Mouse (Mus musculus) E14TG2a.4 (cell line): ENCODE measurements around the gene Lmnb2.

Source experiments
- H3K27me3 ChIP-seq: 2 replicates; pipeline ENCODE4 v1.6.1; 2014; ENCODE audit warnings: low read length, control low read depth; ENCODE audit not compliant: insufficient read depth
- H3K36me3 ChIP-seq: 2 replicates; pipeline ENCODE4 v1.6.1; 2014; ENCODE audit warnings: low read length, control low read depth; ENCODE audit not compliant: insufficient read depth
- H3K4me1 ChIP-seq: replicated peaks from 2 replicates; pipeline ENCODE4 v1.6.1; 2014; ENCODE audit warnings: low read depth, low read length, control low read depth
- H3K4me3 ChIP-seq: replicated peaks from 2 replicates; pipeline ENCODE4 v1.5.1; 2014; ENCODE audit warnings: mild to moderate bottlenecking, low read length
- H3K9me3 ChIP-seq: 2 replicates; pipeline ENCODE4 v1.6.1; 2014; ENCODE audit warnings: low read length, control low read depth
- CTCF ChIP-seq: conservative IDR thresholded peaks from 2 replicates; pipeline ENCODE4 v1.5.1; 2014; ENCODE audit warnings: low read length
- NANOG ChIP-seq: IDR thresholded peaks from 2 replicates; pipeline ENCODE4 v1.6.1; 2014; ENCODE audit warnings: borderline replicate concordance, low read length, mixed read lengths
- POU5F1 ChIP-seq: IDR thresholded peaks from 2 replicates; pipeline ENCODE4 v1.6.1; 2014; ENCODE audit warnings: low read length, borderline replicate concordance

Gene Lmnb2

DNA sequence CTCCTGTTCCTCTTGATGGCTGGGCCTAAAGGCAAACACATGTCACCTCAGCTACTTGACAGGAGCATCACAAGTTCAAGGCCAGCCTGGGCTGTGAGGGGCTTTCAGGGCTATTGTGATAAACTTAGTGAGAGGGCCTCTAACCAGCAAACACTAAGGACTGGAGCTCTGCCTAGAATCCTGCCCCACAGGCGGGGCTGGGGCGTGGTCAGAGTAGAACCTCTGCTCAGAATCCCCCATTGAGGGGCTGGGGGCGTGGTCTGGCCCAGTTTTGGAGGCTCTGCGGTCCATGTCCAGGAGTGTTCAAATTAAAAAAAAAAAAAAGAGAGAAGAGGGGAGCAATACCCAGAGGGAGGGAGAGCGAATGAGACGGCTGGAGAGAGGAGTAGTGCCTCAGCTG lies 22.3 kb downstream of the Lmnb2 start:
- H3K4me1 ChIP-seq: peaks cover 54% of the 10 kb centered on the region
- peaks cover 9% of the 10 kb centered on the region for H3K9me3 ChIP-seq
- H3K4me3 ChIP-seq: no peak overlapping the region
- peaks cover 22% of the 10 kb centered on the region for H3K36me3 ChIP-seq
- peaks cover 4% of the 10 kb centered on the region for H3K27me3 ChIP-seq
- TF ChIP-seq NANOG (no peak), CTCF (no peak), POU5F1 (no peak)

DNA sequence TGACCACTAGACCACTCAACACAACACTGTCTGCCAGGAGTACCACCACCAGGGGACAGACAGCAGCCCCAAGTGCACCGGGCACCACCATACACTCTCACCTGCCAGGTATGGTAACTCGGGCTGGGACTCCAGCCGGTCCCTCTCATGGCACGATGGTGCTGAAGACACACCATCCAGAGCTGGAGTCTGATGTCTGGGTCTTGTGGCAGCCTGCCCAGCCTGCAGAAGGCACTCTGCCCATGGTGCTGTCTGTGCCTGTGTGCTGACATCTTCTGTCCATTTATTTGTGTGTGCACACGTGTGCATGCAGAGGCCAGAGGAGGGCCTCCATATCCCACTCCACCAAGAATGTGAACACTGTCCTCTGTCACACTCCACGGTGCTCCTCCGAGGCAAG lies 22.9 kb downstream of the Lmnb2 start:
- H3K27me3 ChIP-seq: peaks cover 10% of the 10 kb centered on the region
- no peak overlapping the region for H3K4me3 ChIP-seq
- peaks cover 22% of the 10 kb centered on the region for H3K36me3 ChIP-seq
- peaks cover 9% of the 10 kb centered on the region for H3K9me3 ChIP-seq
- no peak for TF ChIP-seq NANOG
- no peak for TF ChIP-seq CTCF
- no peak for TF ChIP-seq POU5F1
- peaks cover 59% of the 10 kb centered on the region for H3K4me1 ChIP-seq

DNA sequence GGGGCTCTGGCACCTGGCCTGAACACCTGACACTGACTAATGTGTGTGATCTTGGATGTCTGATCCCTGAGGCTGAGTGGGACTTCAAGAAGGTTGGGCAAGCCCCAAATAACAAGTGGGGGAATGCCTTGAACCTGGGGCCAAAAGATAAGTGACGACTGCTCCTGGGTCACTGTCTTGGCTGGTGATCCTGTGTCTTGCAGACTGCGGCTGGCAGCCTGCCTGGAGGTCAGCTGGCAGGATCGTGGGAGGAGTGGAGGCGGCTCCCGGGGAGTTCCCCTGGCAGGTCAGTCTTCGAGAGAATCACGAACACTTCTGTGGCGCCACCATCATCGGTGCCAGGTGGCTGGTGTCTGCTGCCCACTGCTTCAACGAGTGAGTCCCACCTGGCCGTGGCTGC lies 30.9 kb downstream of the Lmnb2 start:
- peaks cover 2% of the 10 kb centered on the region; the same call in 1 of the 2 replicates for H3K9me3 ChIP-seq
- no peaks in the 10 kb centered on the region for H3K36me3 ChIP-seq
- no peak overlapping the region for H3K4me3 ChIP-seq
- TF ChIP-seq NANOG: no peak
- no peak for TF ChIP-seq POU5F1
- TF ChIP-seq CTCF: no peak
- H3K4me1 ChIP-seq: peaks cover 27% of the 10 kb centered on the region
- H3K27me3 ChIP-seq: peaks cover 65% of the 10 kb centered on the region

DNA sequence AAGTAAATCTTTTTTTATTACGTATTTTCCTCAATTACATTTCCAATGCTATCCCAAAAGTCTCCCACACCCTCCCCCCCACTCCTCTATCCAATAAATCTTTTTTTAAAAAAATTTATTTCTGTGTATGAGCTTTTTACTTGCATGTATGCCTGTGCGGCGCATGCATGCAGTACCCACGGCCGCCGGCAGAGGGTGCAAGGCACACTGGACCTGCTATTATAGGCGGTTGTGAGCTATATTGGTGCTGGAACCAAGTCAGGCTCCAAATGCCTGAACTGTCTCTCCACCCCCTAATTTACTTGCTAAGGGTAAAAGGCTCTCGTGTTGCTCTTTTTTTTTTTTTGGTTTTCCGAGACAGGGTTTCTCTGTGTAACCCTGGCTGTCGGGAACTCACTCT lies 36.7 kb downstream of the Lmnb2 start:
- Histone ChIP-seq H3K4me3 (no peak overlapping the region), H3K4me1 (peaks cover 29% of the 10 kb centered on the region), H3K36me3 (no peaks in the 10 kb centered on the region), H3K27me3 (peaks cover 25% of the 10 kb centered on the region), H3K9me3 (no peaks in the 10 kb centered on the region)
- TF ChIP-seq NANOG (no peak), CTCF (peak; percentile 92)

DNA sequence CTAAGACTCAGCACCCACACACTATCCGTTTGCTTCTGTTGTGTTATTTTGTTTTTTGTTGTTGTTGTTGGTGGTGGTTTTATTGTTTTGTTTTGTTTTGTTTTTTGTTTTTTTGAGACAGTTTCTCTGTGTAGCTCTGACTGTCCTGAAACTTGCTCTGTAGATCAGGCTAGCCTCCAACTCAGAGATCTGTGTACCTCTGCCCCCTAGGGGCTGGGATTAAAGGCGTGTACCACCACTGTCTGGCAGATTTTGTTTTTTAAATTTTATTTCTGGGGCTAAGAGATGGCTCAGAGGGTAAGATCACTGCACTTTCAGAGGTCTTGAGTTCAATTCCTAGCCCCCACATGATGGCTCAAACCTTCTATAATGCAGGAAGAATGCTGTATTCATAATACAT lies 37.1 kb downstream of the Lmnb2 start:
- Histone ChIP-seq H3K36me3 (no peaks in the 10 kb centered on the region), H3K4me3 (no peak overlapping the region), H3K27me3 (peaks cover 23% of the 10 kb centered on the region), H3K4me1 (peaks cover 31% of the 10 kb centered on the region), H3K9me3 (no peaks in the 10 kb centered on the region)
- TF ChIP-seq POU5F1: no peak
- peak; percentile 34 for TF ChIP-seq CTCF
- no peak for TF ChIP-seq NANOG

DNA sequence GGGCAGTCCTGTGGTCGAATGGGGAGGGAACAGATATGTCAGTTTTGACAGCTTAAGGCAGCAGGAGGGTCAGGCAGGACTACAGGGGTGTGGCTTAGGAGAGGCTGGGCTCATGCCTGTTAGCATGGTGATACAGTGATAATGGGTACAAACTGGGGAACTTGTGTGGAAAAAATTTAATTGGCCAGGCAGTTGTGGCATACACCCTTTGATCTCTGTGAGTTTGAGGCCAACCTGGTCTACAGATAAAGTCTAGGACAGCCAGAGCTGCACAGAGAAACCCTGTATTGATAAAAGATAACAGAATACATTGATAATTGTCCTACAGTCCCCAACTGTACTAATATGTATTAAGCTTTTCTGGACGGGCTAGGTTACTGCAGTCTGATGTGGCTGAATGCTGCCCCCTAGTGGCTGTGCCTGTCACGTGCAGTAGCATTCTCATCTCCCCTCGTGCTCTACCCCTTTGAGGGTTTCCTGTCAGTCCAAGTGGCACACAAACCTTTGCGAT lies 37.9 kb downstream of the Lmnb2 start:
- no peak overlapping the region for H3K4me3 ChIP-seq
- no peaks in the 10 kb centered on the region for H3K36me3 ChIP-seq
- H3K4me1 ChIP-seq: peaks cover 31% of the 10 kb centered on the region
- no peak for TF ChIP-seq POU5F1
- peak; percentile 87 for TF ChIP-seq CTCF
- TF ChIP-seq NANOG: no peak
- H3K9me3 ChIP-seq: no peaks in the 10 kb centered on the region
- H3K27me3 ChIP-seq: peaks cover 17% of the 10 kb centered on the region

DNA sequence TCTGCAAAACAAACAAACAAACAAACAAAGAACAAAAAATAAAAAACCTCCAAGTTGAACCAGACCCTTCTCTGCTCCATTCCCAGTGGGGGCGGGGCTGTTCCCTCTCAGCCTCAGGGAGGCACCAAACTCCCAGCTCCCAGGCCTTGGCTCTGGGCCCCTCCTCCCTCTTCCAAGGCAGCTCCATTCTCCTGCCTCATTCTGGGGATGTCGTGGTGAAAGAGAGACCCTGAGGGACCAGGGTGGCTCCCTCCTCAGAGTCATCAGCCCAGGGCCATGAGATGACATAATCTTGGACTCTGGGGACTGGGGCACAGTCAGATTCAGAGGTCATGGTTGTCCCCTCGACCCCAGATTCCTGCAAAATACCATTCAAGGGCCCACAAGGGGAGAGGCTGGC lies 41.5 kb downstream of the Lmnb2 start:
- Histone ChIP-seq H3K9me3 (no peaks in the 10 kb centered on the region), H3K36me3 (no peaks in the 10 kb centered on the region), H3K4me1 (peaks cover 25% of the 10 kb centered on the region), H3K27me3 (peaks cover 20% of the 10 kb centered on the region), H3K4me3 (no peak overlapping the region)
- TF ChIP-seq NANOG: no peak
- TF ChIP-seq CTCF: no peak
- no peak for TF ChIP-seq POU5F1

DNA sequence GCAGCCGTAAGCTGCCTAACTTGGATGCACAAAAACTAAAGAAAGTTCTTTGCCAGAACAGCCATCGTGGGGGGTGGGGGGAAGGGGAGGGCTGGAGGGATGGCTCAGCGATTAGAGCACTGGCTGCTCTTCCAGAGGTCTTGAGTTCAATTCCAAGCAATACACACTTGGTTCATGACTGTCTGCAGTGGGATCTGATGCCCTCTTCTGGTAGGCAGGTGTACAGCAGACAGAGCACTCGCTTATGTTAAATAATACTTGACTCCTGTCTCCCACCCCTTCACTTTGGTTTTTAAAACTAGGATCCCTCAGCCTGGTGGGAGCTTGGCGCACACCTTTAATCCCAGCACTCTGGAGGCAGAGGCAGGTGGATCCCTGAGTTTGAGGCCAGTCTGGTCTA lies 42.0 kb downstream of the Lmnb2 start:
- Histone ChIP-seq H3K36me3 (no peaks in the 10 kb centered on the region), H3K27me3 (peaks cover 24% of the 10 kb centered on the region), H3K4me1 (peaks cover 26% of the 10 kb centered on the region), H3K9me3 (no peaks in the 10 kb centered on the region), H3K4me3 (no peak overlapping the region)
- no peak for TF ChIP-seq NANOG
- peak; percentile 71 for TF ChIP-seq CTCF
- no peak for TF ChIP-seq POU5F1

DNA sequence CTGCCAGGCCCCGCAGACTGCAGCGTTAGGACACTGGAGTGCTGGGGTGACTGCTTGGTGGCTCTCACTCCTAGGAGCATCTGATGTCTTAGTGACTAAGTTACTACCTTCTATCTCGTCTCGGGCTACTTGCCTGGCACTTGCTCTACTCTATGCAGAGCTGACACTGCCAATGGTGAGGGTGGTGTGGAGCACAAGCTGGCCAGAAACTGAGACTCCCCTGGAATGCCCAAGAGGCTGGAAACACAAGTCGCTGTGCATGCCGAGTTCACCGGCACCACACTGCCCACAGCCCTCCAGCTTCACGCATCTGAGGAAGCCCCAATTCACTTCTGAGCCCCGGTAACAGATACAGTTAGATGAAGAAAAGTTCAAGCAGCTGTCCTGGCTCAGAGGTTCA lies 44.0 kb downstream of the Lmnb2 start:
- no peaks in the 10 kb centered on the region for H3K9me3 ChIP-seq
- TF ChIP-seq CTCF: no peak
- TF ChIP-seq POU5F1: no peak
- no peak for TF ChIP-seq NANOG
- peaks cover 24% of the 10 kb centered on the region for H3K27me3 ChIP-seq
- peaks cover 20% of the 10 kb centered on the region for H3K4me1 ChIP-seq
- no peak overlapping the region for H3K4me3 ChIP-seq
- H3K36me3 ChIP-seq: no peaks in the 10 kb centered on the region
